Mouse (Mus musculus) left cerebral cortex, adult 8-10 months (tissue): ENCODE measurements at regions not wholly inside any gene's neighbourhood (a gene's known extent, or its start where the extent isn't known, plus 50 kb on each side); places are given as distances from the start of the nearest gene placed in this dataset.
A peak's percentile ranks its signal among the peaks of the same experiment; 100 is the strongest.

ENCODE experiments used
- DNase-seq, 2 experiments: peaks; one replicate each; pipeline ENCODE4 v3.0.0; 2022; ENCODE audit warnings: low spot score in 2 of 2

- no peak for DNase-seq
Measured at GRCm38 (mm10) chr11:93808431-93808830, 77.1 kb downstream of the Utp18 start.

GRCm38 (mm10) chr11:93807205-93807604, 78.4 kb downstream of the Utp18 start:
- DNase-seq: no peak

DNA sequence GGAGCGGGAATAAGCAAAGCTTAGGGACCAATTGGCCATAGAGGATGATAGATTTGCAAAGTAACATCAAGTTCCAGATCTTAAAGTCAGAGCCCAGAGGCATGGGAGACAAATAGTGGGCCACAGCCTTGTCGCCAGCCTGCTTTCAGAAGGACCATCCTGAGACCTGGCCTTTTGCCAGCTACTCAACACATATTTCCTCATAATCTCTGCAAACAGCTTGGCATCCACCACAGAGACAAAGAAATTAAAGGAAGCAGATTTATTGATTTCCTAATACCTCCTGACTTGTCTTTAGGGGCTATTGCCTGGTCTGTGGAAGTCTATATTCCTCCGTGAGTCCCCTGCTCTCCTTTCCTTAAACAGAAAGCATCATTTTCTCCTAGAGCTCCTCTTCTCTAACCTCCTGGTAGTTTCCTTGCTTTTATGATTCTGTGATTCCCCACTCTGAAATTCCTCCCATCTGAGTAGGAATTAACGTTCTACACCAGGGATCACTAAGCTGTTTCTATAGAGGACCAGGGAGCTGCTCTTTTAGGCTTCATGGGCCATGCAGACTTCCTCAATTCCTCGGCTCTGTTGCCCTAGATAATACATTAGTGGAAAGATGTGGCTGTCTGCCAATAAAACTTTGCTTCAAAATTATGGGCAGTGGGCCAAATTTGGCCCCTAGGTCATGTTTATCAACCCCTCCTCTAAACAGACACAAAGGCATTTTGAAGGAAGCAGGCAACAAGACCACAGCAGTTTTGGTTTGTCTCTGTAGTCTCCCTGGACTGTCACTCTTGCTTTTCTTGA, 114.2 kb downstream of the Utp18 start:
- no peak for DNase-seq

- no peak for DNase-seq
Measured at GRCm38 (mm10) chr11:93765961-93766360, 119.6 kb downstream of the Utp18 start.

DNA sequence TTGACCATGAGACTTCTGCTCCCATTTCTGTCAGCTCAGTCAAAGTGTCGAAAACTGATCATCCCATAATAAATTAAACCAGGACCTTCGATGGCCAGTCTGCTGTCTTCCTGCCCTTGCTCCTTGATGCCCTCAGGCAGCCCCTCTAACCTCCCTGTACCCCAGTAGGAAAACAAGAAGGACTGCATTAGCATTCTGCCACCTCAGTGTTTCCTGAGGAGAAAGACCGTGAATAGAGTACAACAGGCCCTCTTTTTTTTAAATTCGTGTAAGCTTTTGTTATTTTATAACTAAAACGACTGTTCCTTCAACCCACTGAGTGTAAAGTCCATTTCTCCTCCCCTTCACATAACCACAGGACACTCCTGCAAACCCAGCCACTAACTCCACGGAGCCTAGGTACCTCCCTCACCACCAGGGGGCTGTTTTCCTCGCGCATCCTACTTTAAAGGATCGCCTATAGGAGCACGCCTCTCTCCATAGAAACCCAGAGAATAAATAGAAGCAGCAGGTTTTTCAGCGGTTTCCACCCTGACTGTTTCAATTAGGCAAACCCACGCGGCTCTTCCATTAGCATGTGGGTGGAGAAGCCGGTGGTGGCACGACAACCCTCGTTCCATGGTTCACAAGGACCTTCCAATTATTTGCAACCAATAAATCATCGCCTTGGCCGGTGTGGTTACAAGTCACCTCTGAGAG, 122.6 kb downstream of the Utp18 start:
- peak; percentile 40 to 68 for DNase-seq

- no peak for DNase-seq
Measured at GRCm38 (mm10) chr11:93757825-93758224, 127.7 kb downstream of the Utp18 start.

- DNase-seq: no peak
Measured at GRCm38 (mm10) chr11:93736618-93737017, 148.9 kb downstream of the Utp18 start.

- DNase-seq: no peak
Measured at GRCm38 (mm10) chr11:93733568-93734185, 151.9 kb downstream of the Utp18 start.

GRCm38 (mm10) chr11:93729119-93729518, 156.4 kb downstream of the Utp18 start:
- DNase-seq: no peak

DNA sequence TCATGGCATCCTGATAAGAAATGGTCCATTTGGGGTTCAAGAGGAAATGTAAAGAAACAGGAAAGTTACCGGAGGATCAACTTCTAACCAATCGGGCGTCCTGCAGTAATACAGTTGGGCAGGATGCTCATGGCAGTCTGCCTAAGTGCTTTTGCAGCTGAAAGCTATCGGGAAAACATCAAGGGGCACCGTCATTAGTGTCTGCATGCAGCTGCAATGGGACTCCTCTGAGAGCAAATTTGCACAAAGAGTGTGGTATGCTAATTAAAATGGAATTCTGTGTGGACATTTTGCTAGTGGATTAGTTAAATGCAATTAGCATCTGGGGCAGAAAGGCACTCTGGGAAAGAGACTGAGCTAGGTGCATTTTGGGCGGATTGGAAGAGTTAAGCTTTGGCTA, 160.3 kb downstream of the Utp18 start:
- no peak for DNase-seq

- DNase-seq: no peak
Measured at GRCm38 (mm10) chr11:93719141-93719540, 166.4 kb downstream of the Utp18 start.

DNA sequence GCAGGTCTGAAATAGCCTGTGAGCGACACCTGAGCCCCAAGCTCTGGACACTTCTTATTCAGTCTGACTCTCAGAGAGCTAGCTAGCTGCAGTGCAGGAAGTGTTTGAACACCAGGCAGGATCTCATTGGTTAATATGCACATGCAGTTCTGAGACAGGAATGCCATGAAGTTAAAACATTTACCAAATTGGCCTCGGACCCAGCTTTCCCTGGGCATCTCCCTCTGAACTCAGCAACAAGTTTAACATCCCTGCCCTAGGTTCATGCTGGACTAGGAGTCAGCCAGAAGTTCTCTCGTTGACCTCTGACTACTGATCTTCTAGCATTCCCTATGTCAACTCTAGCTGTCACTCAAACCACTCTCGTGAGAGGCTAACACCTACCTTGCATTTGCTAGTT, 175.9 kb downstream of the Utp18 start:
- DNase-seq: no peak

DNA sequence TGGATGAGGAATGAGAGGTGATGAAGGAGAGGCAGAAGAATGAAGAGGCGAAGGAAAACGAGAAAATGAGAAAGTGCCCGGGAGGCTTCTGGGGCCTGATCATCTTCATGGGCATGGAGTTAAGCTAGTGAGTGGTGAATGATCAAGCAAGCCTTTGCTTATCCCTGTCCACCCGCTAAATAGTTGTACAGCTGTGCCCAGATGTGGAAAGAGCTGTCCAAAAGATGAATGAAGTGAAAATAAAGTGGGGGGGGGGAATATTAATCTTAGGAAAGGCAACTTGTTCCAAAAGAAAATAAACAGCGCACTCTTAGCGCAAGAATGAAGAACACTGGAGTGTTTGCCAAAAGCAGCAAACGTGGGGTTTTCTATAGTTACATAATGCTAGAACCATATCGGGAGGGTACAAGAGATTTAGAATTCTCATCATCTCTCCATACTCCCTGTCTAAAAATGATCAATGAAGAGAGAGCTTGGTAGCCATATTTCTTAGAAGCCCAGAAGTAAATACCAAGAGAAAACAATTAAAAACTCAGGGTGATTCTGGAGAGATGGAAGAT, 188.5 kb downstream of the Utp18 start:
- DNase-seq: no peak

DNA sequence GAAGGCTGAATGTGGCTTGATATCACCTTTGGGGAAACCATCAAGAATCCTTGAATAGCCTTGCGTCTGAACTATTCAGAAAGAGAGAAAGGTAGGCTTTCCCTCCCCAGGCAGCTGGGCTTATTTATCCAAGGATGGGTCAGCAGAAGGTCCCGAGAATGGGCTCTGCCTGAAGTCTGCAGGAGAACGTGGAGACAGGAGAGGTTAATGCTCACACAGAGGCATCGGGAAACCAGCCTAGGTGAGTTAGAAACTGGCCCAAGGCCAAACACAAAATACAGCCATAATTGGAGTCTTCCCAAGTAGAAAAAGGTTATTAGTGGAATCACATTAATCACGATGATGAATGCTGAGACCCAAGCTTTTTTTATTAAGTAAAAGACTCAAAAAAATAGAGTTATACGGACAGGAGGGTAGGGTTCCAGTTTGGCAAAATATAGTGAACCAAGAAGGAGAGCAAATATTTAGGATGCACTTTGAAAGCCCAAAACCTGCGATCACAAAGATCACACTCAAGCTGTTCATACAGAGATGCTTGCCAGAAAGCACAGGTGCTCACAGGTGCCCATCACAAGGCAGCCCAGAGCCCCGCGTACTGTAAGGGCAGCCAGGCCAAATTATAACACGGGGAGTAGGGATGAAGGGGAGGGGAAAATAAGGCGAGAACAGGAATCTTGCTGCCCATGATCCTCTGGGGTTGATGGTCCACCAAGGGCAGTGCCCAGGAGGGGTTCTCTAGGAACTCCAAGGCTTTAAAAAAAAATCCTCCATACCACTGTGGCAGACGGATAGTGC, 189.3 kb downstream of the Utp18 start:
- DNase-seq: no peak

GRCm38 (mm10) chr11:93683691-93684090, 201.9 kb downstream of the Utp18 start:
- DNase-seq: no peak

GRCm38 (mm10) chr11:93676299-93676698, 209.3 kb downstream of the Utp18 start:
- no peak for DNase-seq

DNA sequence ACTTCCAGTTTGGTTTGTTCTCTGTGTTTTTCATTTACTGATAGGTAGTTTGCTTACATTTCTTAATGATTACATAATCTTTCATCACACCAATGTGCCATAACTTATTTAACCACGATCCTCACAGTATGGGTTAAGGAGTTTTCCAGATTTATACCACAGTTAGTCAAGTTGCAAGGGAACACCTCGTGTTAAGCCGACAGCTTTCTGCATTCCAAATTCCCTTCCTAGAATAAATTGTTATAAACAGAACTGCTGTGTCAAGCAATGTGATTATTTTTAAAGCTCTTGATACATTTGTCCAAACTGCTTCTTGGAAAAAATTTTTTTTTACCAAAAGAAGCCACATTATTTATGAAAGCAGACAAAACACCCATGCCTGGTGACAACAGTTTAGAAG, 213.5 kb downstream of the Utp18 start:
- no peak for DNase-seq

- DNase-seq: no peak
Measured at GRCm38 (mm10) chr11:93661657-93662056, 223.9 kb downstream of the Utp18 start.

DNA sequence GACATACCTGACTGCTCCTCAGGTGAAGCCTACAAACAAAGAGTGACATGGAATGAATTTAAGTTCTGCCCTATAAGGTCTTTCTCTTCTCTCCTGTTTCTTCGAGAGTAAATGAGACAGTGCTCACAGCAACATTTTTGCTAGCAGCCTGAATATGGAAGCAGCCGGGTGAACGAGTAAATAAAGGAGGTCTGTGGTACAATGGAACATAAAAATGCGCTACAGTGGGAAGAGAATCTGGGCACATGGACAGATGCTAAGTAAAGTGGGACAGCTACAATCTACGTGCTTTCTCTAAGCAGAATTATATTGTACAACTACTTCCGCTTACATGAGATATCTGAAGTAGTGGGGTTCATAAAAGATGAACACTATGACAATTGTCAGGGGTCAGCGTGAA, 225.2 kb downstream of the Utp18 start:
- DNase-seq: no peak

DNA sequence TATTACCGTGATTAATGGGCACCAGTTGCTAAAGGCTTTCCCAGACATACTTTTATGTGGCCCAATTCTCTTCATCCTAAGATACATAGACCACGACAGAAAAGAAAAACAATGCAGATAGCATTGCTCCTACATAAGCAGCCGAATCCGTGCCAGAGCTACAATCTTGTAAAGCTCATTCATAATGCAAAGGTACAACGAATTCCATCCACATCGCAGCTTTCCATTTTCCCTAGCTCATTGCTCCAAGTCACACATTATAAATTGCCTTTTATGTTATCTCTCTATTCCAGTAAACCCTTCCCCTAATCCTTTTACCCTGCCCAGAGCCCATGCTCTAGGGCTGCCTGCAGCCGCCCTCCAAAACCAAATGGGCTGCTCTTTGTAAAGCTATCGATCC, 226.8 kb downstream of the Utp18 start:
- no peak for DNase-seq

DNA sequence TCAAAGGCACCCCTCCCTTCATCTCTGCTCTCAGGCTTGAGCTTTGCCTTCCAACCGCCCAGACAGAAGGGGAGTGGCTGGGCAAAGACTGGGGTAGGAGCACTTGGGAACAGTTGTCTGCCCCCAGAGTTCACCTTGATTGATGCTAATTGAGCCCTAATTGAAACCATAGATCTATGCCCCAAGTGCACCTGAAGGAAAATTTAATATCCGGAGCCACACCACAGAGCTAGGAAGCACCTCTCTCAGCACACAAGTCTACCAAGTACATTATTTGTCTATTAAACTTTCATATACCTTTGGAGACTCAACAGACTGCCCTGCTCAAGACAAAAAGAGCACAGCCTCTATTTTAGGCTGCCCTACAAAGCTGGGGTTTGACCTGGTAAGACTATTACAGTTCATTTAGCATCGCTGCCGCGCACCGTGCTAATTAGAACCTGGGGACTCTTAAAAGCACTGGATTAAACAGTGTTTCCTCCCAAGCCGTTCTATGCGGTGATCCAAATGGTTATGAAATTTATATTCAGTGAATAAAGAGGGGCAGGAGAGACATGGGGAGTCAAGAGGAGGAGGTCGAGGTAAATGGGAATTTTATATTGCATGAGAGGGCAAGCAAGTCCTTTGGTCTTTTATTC, 229.8 kb downstream of the Utp18 start:
- no peak for DNase-seq
